8 mouse cellular contexts compared by ENCODE assay signal in genomic region chr3:89089882-89090591, GRCm38 (mm10). TPM values are rescaled to one million over a fixed set of nuclear protein-coding genes. Genes with fewer than 3 reads are reported as not detected.
DNase-seq lines count a peak whose midpoint lies in the region; ATAC-seq lines count a peak whose summit lies in the region.

No protein-coding gene starts in this region.

- DNase-seq in R1 (ENCODE audit: low read depth, low spot score), result peak; percentile 96
- peak; percentile 86 for DNase-seq in cerebellum, postnatal 14 days
- DNase-seq in frontal cortex, postnatal 14 days (ENCODE audit: low spot score in 2 of 2), result peak; percentile 80 to 82
- peak; percentile 82 to 86 for DNase-seq in layer of hippocampus, postnatal 14 days (ENCODE audit: low spot score in 2 of 2)
- DNase-seq in lung, postnatal 10 days, result peak; percentile 92
- DNase-seq in ovary, postnatal 36 days (ENCODE audit: low spot score), result peak; percentile 80
- DNase-seq in thymus, postnatal 36 days, result peak; percentile 84 to 87

- H3K27me3 ChIP-seq in hindbrain, embryonic 12.5 days, result peaks cover 34% of the 10 kb centered on the region

- peak; percentile 55 for ATAC-seq in hindbrain, embryonic 12.5 days (ENCODE audit: low FRiP score)

- WGBS in hindbrain, embryonic 12.5 days, result under 1% methylated on average over 40 of the region's 40 CpGs

- peaks cover 42% of the 10 kb centered on the region for H3K4me1 ChIP-seq in hindbrain, embryonic 12.5 days

- H3K4me2 ChIP-seq in hindbrain, embryonic 12.5 days (replicated peaks), result peak overlapping the region; percentile 98

- H3K36me3 ChIP-seq in hindbrain, embryonic 12.5 days, result peaks cover 31% of the 10 kb centered on the region

- H3K9me3 ChIP-seq in hindbrain, embryonic 12.5 days (replicated peaks), result no peaks in the 10 kb centered on the region

- H3K4me3 ChIP-seq in hindbrain, embryonic 12.5 days, result peak overlapping the region; percentile 68

- H3K9ac ChIP-seq in hindbrain, embryonic 12.5 days, result peak overlapping the region; percentile 86

- H3K27ac ChIP-seq in hindbrain, embryonic 12.5 days, result peak overlapping the region; percentile 71

RNA-seq across cellular contexts. Expression of gene Rusc1, which starts 3.1 kb away (rescaled TPM):
- 66.9 and 67.1 TPM in 2 replicates for polyA plus RNA-seq in hindbrain, embryonic 12.5 days (2016; fragmentation: Nextera tagmentation; extraction: Ambion mirVana)
- total RNA-seq in layer of hippocampus, postnatal 14 days (2021), result 100 to 1,000 TPM; 150 to 157 TPM

RNA-seq across cellular contexts. Expression of gene Gm43738, which starts 10.9 kb away (rescaled TPM):
- not detected in 2 replicates for polyA plus RNA-seq in hindbrain, embryonic 12.5 days (2016; fragmentation: Nextera tagmentation; extraction: Ambion mirVana)
- not detected for total RNA-seq in layer of hippocampus, postnatal 14 days (2021)

RNA-seq across cellular contexts. Expression of gene Fdps, which starts 11.7 kb away (rescaled TPM):
- polyA plus RNA-seq in hindbrain, embryonic 12.5 days (2016; fragmentation: Nextera tagmentation; extraction: Ambion mirVana), result 284 TPM in 2 replicates
- total RNA-seq in layer of hippocampus, postnatal 14 days (2021), result 100 to 1,000 TPM; 109 to 131 TPM

RNA-seq across cellular contexts. Expression of gene Pklr, which starts 45.9 kb away (rescaled TPM):
- polyA plus RNA-seq in hindbrain, embryonic 12.5 days (2016; fragmentation: Nextera tagmentation; extraction: Ambion mirVana), result 0.25 and 0.96 TPM in 2 replicates
- total RNA-seq in layer of hippocampus, postnatal 14 days (2021), result not detected

Comparison
In these comparisons a context has a peak if more than half of its experiments do, and no peak if none do; other contexts are left out.
1. Peak in every context shown above with its lines: DNase-seq, ATAC-seq, H3K4me3 ChIP-seq and H3K27ac ChIP-seq.